Mouse (Mus musculus) lung, embryonic 14.5 days (tissue): Measurements from ENCODE around the gene Acly. TPM values are rescaled to one million over a fixed set of nuclear protein-coding genes. Genes with fewer than 3 reads are reported as not detected.

Experiments used
- ATAC-seq: fragments of 200-750 bp; cut with Nextera tagmentation; 2 replicates; pipeline ENCODE4 v1.8.0; 2017; ENCODE audit warnings: mild to moderate bottlenecking, moderate TSS enrichment, moderate library complexity; ENCODE audit not compliant: insufficient read depth
- DNase-seq: peaks from one replicate; pipeline ENCODE4 v3.0.0-alpha.2; 2015
- H3K27ac ChIP-seq: fragments of 300-500 bp; sonication (generic); 2 replicates; pipeline ENCODE4 v1.5.1; 2014; ENCODE audit warnings: low read depth, mild to moderate bottlenecking, moderate library complexity
- H3K27me3 ChIP-seq: fragments of 300-500 bp; sonication (generic); 2 replicates; pipeline ENCODE4 v1.6.1; 2014; ENCODE audit warnings: low read length, control low read depth; ENCODE audit not compliant: insufficient read depth
- H3K36me3 ChIP-seq: fragments of 300-500 bp; sonication (generic); 2 replicates; pipeline ENCODE4 v1.6.1; 2014; ENCODE audit warnings: control low read depth; ENCODE audit not compliant: insufficient read depth
- H3K4me1 ChIP-seq: fragments of 300-500 bp; sonication (generic); 2 replicates; pipeline ENCODE4 v1.6.1; 2014; ENCODE audit warnings: antibody characterized with exemption, control low read depth; ENCODE audit not compliant: insufficient read depth
- H3K4me2 ChIP-seq: fragments of 300-500 bp; sonication (generic); 2 replicates; pipeline ENCODE4 v1.6.1; 2014; ENCODE audit warnings: mild to moderate bottlenecking
- H3K4me3 ChIP-seq: fragments of 300-500 bp; sonication (generic); 2 replicates; pipeline ENCODE4 v1.5.1; 2014; ENCODE audit warnings: low read depth, low read length
- H3K9ac ChIP-seq: fragments of 300-500 bp; sonication (generic); 2 replicates; pipeline ENCODE4 v1.6.1; 2014
- H3K9me3 ChIP-seq: fragments of 300-500 bp; sonication (generic); 2 replicates; pipeline ENCODE4 v1.6.1; 2016; ENCODE audit warnings: low read depth, low read length, control low read depth
- CTCF ChIP-seq: IDR thresholded peaks from 2 replicates; pipeline ENCODE4 v1.5.1; 2016; ENCODE audit warnings: antibody characterized with exemption, low read depth
- WGBS: fragments of 180-500 bp; shearing (Covaris S2); extraction: QIAGEN DNeasy Blood & Tissue Kit; methylation state at CpG from one replicate; pipeline ENCODE4 v1.1.7; 2014; 5-methylcytosine and 5-hydroxymethylcytosine counted together
- polyA plus RNA-seq: library from polyadenylated mRNA; unstranded; fragments of >200 nt; fragmentation: Nextera tagmentation; extraction: Ambion mirVana; gene quantifications from 2 replicates; pipeline ENCODE4 v1.2.1, GENCODE M21; 2014

Gene Acly
- polyA plus RNA-seq, 1 experiment from 2014 or later = 146 TPM

DNA sequence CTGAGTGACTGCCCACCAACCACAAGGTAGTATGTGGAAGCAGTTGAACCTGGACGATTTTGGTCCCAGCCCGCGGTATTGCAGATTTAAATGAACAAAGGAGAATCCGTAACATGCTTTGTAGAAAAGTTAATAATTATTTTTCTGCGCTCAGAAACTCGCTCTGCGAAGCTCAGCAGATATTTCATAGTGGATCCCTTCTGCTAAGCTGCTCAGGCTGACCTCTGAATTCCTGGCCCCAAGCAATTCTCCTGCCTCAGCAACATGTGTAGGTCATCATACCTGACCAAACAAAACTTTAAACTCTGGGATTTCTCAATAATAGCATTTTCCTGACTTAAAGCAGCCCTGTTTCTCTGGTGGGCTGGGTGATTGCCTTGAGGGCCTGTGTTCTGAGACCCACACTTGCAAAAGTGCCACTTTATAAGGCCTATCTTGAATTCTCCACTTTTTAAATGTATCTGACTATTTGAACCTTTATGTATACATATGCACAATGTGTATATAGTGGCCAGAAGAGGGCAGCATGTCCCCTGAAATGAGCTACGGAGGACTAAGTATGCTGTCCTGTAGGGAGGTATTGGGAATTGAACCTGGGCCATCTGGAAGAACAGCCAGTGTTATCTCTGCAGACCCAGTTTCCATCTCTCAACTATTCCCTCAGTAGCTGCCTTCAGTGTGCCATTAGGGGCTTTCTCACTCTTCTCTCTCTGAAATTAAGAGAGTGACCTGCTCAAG, 41.8 kb downstream of the Acly start:
- 0 out of 2 replicates have a peak, but pooled peaks have one; percentile 41 for ATAC-seq

DNA sequence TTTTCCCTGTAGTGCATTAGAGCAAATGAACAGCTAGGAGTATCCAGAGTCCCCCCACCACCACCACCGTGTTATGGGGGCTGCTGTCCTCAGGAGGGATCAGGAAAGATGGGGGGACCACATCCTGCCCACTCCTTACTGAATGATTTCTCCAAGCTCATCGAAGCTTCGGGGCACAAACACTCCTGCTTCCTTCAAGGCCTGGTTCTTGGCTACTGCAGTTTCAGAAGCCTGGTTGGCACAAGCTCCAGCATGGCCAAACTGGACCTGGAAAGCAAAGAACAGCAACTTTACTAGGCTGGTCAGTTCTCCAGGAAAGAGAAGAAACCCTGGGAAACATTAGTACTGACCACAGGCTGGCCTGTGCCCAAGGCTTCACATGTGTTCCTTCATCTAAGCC, 43.3 kb downstream of the Acly start:
- ATAC-seq = no peak
- Histone ChIP-seq H3K9ac (no peak overlapping the region), H3K9me3 (no peaks in the 10 kb centered on the region), H3K27ac (no peak overlapping the region), H3K4me1 (no peaks in the 10 kb centered on the region), H3K4me3 (no peak overlapping the region), H3K27me3 (no peaks in the 10 kb centered on the region), H3K4me2 (no peak overlapping the region), H3K36me3 (peaks cover 88% of the 10 kb centered on the region)
- TF ChIP-seq CTCF = no peak
- DNase-seq = no peak
- 96% methylated on average over 3 of the region's 3 CpGs for WGBS

More for the DNA sequence above, 41.8 kb downstream of the Acly start:
- peak; percentile 65 for TF ChIP-seq CTCF
- WGBS = 87% methylated on average over 8 of the region's 8 CpGs
- Histone ChIP-seq H3K27me3 (no peaks in the 10 kb centered on the region), H3K9me3 (no peaks in the 10 kb centered on the region), H3K9ac (no peak overlapping the region), H3K4me1 (no peaks in the 10 kb centered on the region), H3K4me3 (no peak overlapping the region), H3K27ac (no peak overlapping the region), H3K36me3 (peaks cover 88% of the 10 kb centered on the region), H3K4me2 (no peak overlapping the region)
- peak; percentile 82 for DNase-seq

DNA sequence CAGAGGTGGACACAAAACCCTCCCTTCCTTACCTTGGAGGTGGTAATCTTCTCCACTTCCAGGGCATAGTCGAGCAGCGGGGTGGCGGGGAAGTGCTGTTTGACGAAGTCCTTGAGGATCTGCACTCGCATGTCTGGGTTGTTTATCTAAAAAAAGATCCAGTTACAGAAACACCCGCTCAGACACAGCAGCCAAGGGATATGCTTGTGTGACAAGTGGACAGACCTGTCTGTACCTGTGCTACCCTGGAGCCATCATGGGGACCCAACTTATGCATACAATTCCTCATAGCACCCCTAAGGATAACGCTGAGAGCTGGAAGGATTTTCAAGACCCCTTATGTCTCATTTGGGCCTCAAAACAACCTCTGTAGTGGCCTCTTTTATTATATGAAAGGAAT, 48.6 kb downstream of the Acly start:
- H3K4me1 ChIP-seq = no peaks in the 10 kb centered on the region
- H3K36me3 ChIP-seq = peaks cover 75% of the 10 kb centered on the region
- H3K4me3 ChIP-seq = no peak overlapping the region
- ATAC-seq (no peak), DNase-seq (no peak)
- WGBS = 31% methylated on average over 7 of the region's 7 CpGs
- no peak overlapping the region for H3K4me2 ChIP-seq
- no peak for TF ChIP-seq CTCF
- H3K9ac ChIP-seq = no peak overlapping the region
- H3K9me3 ChIP-seq = no peaks in the 10 kb centered on the region
- H3K27me3 ChIP-seq = no peaks in the 10 kb centered on the region
- H3K27ac ChIP-seq = no peak overlapping the region

DNA sequence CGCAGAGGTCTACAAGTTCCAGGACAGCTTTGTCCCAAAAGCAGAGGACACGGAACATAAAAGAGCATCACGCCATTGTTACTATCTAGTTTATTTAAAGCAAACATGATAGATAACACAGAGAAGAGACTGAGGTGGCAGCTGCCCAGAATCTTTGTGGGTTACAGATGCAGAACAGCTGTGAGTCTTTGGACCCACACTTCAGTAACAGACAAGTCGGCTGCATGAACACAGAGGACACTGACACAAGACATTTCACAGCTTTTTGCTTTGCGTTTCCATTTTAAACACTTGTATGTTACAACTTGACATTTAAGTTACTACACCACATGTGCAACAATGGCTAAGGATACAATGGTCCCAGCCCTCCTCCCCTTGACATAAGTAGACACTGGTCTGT, 51.5 kb downstream of the Acly start:
- no peak for TF ChIP-seq CTCF

DNA sequence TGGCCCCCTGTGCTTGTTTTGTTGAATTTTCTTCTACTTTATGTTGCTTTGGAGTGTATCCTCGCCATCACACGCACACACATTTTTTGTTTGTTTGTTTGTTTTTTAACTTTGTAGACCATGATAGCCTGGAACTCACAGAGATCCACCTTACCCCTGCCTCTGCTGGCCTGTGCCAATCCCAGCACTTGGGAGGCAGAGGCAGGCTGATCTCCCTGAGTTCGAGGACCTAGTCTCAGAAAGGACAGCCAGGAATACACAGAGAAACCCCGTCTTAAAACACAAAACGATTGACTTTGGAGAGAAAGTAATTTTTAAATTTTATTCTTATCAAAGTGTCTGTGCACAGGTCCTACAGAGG, 54.9 kb downstream of the Acly start:
- no peak for TF ChIP-seq CTCF
- Histone ChIP-seq H3K27me3 (no peaks in the 10 kb centered on the region), H3K4me2 (peak overlapping the region; percentile 97), H3K27ac (no peak overlapping the region), H3K4me1 (peaks cover 5% of the 10 kb centered on the region; the same call in 1 of the 2 replicates), H3K36me3 (peaks cover 19% of the 10 kb centered on the region), H3K9ac (no peak overlapping the region), H3K9me3 (no peaks in the 10 kb centered on the region), H3K4me3 (peak overlapping the region; percentile 96)
- WGBS = 31% methylated on average over 5 of the region's 5 CpGs
- ATAC-seq (no peak), DNase-seq (no peak)

More for the DNA sequence above, 51.5 kb downstream of the Acly start:
- Histone ChIP-seq H3K9ac (no peak overlapping the region), H3K27me3 (no peaks in the 10 kb centered on the region), H3K4me2 (no peak overlapping the region), H3K36me3 (peaks cover 52% of the 10 kb centered on the region), H3K9me3 (no peaks in the 10 kb centered on the region), H3K4me3 (no peak overlapping the region), H3K27ac (no peak overlapping the region), H3K4me1 (no peaks in the 10 kb centered on the region; the same call in 1 of the 2 replicates)
- no peak for ATAC-seq
- 56% methylated on average over 5 of the region's 5 CpGs for WGBS
- DNase-seq = peak; percentile 58

DNA sequence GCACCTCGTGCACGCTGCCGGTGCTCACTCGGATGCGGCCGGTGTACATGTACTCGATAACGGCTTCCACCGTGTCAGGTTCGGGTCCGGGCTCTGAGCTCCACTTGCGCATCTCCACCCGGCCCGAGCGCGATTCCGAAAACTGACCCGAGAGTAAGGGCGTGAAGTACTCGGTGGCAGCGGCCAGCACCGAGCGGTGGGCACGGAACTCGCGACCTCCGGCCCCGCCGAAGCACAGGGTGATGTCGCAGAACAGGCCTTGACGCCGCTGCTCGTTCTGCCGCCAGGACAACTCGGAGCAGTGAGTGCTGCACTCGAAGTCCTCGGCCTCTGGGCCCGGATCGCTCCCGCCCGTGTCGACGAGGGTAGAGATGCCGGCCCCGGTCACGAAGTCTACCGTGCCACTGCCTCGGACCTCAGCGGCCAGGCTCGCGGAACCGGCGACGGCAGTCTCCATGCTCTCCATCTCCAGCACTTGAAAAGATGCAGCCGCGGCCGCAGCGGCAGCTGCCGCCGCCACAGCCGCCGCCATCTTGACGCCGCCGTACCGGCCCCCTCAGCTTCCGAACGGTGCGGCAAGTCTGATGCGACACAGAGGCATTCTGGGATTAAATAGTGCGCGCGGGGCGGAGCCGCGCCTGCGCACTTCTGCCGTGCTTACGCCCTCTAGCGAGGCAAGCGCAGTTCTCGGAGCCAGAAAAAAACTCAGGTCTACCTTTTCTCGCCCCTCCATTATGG, 55.4 kb downstream of the Acly start, which contains the start of gene Klhl11:
TSS of gene Klhl11 (minus strand) at position 545 of the 738 bp plus-strand sequence.
- ATAC-seq = peak; percentile 89
- peak; percentile 97 for DNase-seq

More for the DNA sequence above, 55.4 kb downstream of the Acly start, which contains the start of gene Klhl11:
- Histone ChIP-seq H3K27me3 (no peaks in the 10 kb centered on the region), H3K27ac (peak within 1 kb of the TSS; percentile 76; the same call in 1 of the 2 replicates), H3K36me3 (peaks cover 15% of the 10 kb centered on the region), H3K4me1 (peaks cover 5% of the 10 kb centered on the region; the same call in 1 of the 2 replicates), H3K4me2 (peak within 1 kb of the TSS; percentile 97), H3K9me3 (no peaks in the 10 kb centered on the region), H3K4me3 (peak within 1 kb of the TSS; percentile 96), H3K9ac (peak within 1 kb of the TSS; percentile 94)
- WGBS = under 1% methylated on average over 83 of the region's 83 CpGs
- peak; percentile 77 for TF ChIP-seq CTCF
